Mouse (Mus musculus) brain, embryonic 18.5 days (tissue): ENCODE data around the gene Vmn2r99.

ENCODE experiments used
- DNase-seq: peaks from one replicate; pipeline ENCODE4 v3.0.0-alpha.2; 2012; ENCODE audit warnings: low read depth, low spot score

The Vmn2r99 gene

DNA sequence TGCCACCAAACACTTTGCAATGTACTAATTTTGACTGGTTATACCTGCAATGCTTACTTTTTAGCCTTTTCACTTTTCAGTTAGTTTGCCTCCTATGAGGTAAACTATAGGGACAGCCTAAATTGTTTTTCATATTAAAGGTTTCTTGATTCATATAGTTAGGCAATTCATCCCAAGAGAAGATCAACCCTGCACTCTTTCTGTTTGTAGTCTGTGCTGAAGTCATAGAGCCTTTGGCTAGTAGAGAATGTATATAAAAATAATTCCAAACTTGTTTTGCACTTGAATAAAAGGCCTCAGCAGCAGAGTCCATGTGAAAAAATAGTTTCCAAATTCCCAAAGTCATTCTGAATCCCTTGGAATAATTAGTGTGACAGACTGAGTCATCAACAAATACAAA, at the start of gene Vmn2r99:
Vmn2r99 (plus strand) TSS at position 301 of the 400 bp plus-strand sequence.
- no peak for DNase-seq

DNA sequence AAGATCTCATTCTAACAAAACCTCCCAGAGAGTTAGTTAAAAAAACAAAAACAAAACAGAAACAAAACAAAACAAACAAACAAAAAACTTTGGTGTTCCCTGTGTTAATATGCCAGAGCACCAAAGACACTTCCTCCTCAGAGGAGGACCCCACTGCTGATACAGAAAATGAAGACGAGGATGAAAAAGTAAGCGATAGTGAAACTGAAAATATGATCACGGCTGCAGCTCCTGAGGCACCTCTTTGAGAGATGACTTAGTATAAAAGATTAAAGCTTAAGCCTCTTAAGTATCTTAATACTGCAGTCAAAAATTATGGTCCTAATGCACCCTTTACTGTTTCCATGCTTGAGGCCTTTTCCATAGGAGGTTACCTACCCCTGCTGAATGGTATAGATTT, 75.9 kb downstream of the Vmn2r99 start:
- no peak for DNase-seq

DNA sequence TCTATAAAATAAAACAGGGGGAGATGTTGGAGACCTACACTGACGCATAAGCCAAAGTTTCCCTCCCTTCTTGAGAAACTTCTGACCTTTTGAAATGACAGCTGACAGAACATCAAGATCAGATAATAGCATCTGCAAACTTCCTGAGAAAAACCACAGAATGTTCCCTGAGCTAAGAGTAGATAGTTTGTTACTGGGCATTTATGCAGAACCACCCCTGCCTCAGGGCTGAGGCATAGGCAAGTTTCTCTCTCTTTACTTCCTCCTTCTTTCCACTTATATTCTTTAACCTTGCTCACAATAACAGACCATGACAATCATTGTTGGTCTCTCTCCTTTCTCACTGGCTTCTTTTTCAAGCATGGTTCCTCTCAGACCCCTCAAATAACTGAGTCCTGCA, 83.2 kb downstream of the Vmn2r99 start:
- DNase-seq: no peak
